Mouse (Mus musculus): ENCODE data around the gene Frmpd2.

- no peak for TF ChIP-seq POLR2A (IDR thresholded peaks at IDR 0.05; ENCODE audit: low read depth, low read length)
- no peak for TF ChIP-seq CTCF (IDR thresholded peaks at IDR 0.05; ENCODE audit: extremely low read depth, insufficient read length, insufficient replicate concordance, low read depth, low read length)
Measured at GRCm38 (mm10) chr14:33503311-33503710, 31.8 kb downstream of the Frmpd2 start.
